Mouse (Mus musculus): Measurements from ENCODE around the gene Stc2.

DNA sequence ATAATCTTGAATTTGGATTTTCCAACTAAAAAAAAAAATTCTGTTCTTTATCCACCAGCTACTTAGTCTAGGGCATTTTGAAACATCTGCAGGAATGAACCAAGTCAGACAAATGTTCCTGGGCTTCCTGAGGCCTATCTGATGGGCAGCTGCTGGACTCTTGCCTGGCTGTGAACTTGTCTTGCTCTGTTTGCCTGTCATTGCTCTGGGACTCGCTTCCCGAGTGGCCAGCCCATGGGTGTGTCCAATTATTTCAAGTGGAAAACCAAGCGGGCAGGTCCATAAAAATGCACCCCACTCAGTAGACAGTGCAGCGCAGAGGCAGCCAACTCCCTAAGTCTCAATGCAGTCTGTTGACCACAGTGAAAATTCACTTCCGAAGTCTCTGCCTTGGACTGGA is 17.7 kb upstream of the Stc2 start:
- no peak for TF ChIP-seq TCF3 (IDR thresholded peaks at IDR 0.05; ENCODE audit: insufficient read length, low read depth)
- TF ChIP-seq POLR2A (IDR thresholded peaks at IDR 0.05; ENCODE audit: insufficient read length, low read depth), result no peak
- no peak for TF ChIP-seq POLR2AphosphoS2 (IDR thresholded peaks at IDR 0.05; ENCODE audit: insufficient read length, low read depth)
- TF ChIP-seq E2F4 (IDR thresholded peaks at IDR 0.05; ENCODE audit: insufficient read depth), result no peak
- no peak for TF ChIP-seq MYOD1 (IDR thresholded peaks at IDR 0.05; ENCODE audit: control insufficient read depth in 1 of 3, insufficient read length in 2 of 3, low read depth in 2 of 3)
- TF ChIP-seq MAX (IDR thresholded peaks at IDR 0.05; ENCODE audit: low read depth), result no peak
- TF ChIP-seq TCF12 (IDR thresholded peaks at IDR 0.05; ENCODE audit: insufficient read depth, poor library complexity, severe bottlenecking), result no peak
- no peak for TF ChIP-seq MYOG (IDR thresholded peaks at IDR 0.05; ENCODE audit: control insufficient read depth in 1 of 3, insufficient read depth in 1 of 3, insufficient read length in 2 of 3, low read depth in 2 of 3)

All from myocyte (in vitro differentiated cells).